Mouse (Mus musculus) hindbrain, embryonic 15.5 days (tissue): ENCODE results near the gene Cdsn. TPM values are rescaled to one million over a fixed set of nuclear protein-coding genes. Genes with fewer than 3 reads are reported as not detected.

Experiments used
- ATAC-seq: fragments of 200-750 bp; cut with Nextera tagmentation; 2 replicates; pipeline ENCODE4 v1.8.0; 2017; ENCODE audit warnings: low read depth, moderate number of reproducible peaks, moderate TSS enrichment; ENCODE audit not compliant: low FRiP score
- H3K27ac ChIP-seq: fragments of 300-500 bp; sonication (generic); replicated peaks from 2 replicates; pipeline ENCODE4 v1.5.1; 2015; ENCODE audit warnings: mild to moderate bottlenecking, inconsistent platforms
- H3K27me3 ChIP-seq: fragments of 300-500 bp; sonication (generic); 2 replicates; pipeline ENCODE4 v1.6.1; 2015; ENCODE audit warnings: control low read depth, inconsistent platforms
- H3K36me3 ChIP-seq: fragments of 300-500 bp; sonication (generic); 2 replicates; pipeline ENCODE4 v1.6.1; 2015; ENCODE audit warnings: control low read depth, inconsistent platforms
- H3K4me1 ChIP-seq: fragments of 300-500 bp; sonication (generic); replicated peaks from 2 replicates; pipeline ENCODE4 v1.6.1; 2015; ENCODE audit warnings: control low read depth, inconsistent platforms
- H3K4me2 ChIP-seq: fragments of 300-500 bp; sonication (generic); 2 replicates; pipeline ENCODE4 v1.6.1; 2015; ENCODE audit warnings: moderate library complexity, mild to moderate bottlenecking, inconsistent platforms
- H3K4me3 ChIP-seq: fragments of 300-500 bp; sonication (generic); 2 replicates; pipeline ENCODE4 v1.5.1; 2015; ENCODE audit warnings: mild to moderate bottlenecking, inconsistent platforms
- H3K9ac ChIP-seq: fragments of 300-500 bp; sonication (generic); 2 replicates; pipeline ENCODE4 v1.6.1; 2015; ENCODE audit warnings: inconsistent platforms
- H3K9me3 ChIP-seq: fragments of 300-500 bp; sonication (generic); 2 replicates; pipeline ENCODE4 v1.6.1; 2016; ENCODE audit warnings: control low read depth, inconsistent platforms
- WGBS: fragments of 180-500 bp; shearing (Covaris S2); methylation state at CpG from one replicate; pipeline ENCODE4 v1.1.7; 2015; 5-methylcytosine and 5-hydroxymethylcytosine counted together
- polyA plus RNA-seq: library from polyadenylated mRNA; unstranded; fragments of >200 nt; fragmentation: Nextera tagmentation; extraction: Ambion mirVana; gene quantifications from 2 replicates; pipeline ENCODE4 v1.2.1, GENCODE M21; 2015

Cdsn gene
- polyA plus RNA-seq, 1 experiment from 2014 or later: 0.14 TPM

- Histone ChIP-seq H3K36me3 (no peaks in the 10 kb centered on the region), H3K27me3 (no peaks in the 10 kb centered on the region), H3K4me3 (no peak overlapping the region), H3K4me1 (peaks cover 13% of the 10 kb centered on the region), H3K27ac (no peak overlapping the region), H3K9me3 (no peaks in the 10 kb centered on the region), H3K9ac (no peak overlapping the region), H3K4me2 (no peak overlapping the region)
- WGBS: 59% methylated on average over 10 of the region's 10 CpGs
- ATAC-seq: no peak
Observed at GRCm38 (mm10) chr17:35539540-35539939, 12.4 kb upstream of the Cdsn start.

GRCm38 (mm10) chr17:35542761-35543411, 9.0 kb upstream of the Cdsn start:
- H3K4me2 ChIP-seq: peak overlapping the region; percentile 23
- no peaks in the 10 kb centered on the region for H3K27me3 ChIP-seq
- 0 out of 2 replicates have a peak overlapping the region, but pooled peaks have one; percentile 20 for H3K27ac ChIP-seq
- WGBS: 71% methylated on average over 15 of the region's 15 CpGs
- no peak overlapping the region for H3K4me3 ChIP-seq
- no peaks in the 10 kb centered on the region for H3K9me3 ChIP-seq
- no peaks in the 10 kb centered on the region for H3K36me3 ChIP-seq
- H3K4me1 ChIP-seq: peaks cover 13% of the 10 kb centered on the region
- no peak for ATAC-seq
- no peak overlapping the region for H3K9ac ChIP-seq

GRCm38 (mm10) chr17:35543412-35543861, 8.5 kb upstream of the Cdsn start:
- H3K4me2 ChIP-seq: peak overlapping the region; percentile 23
- no peaks in the 10 kb centered on the region for H3K27me3 ChIP-seq
- H3K9me3 ChIP-seq: no peaks in the 10 kb centered on the region
- H3K9ac ChIP-seq: no peak overlapping the region
- H3K4me3 ChIP-seq: no peak overlapping the region
- 11% methylated on average over 14 of the region's 14 CpGs for WGBS
- H3K4me1 ChIP-seq: peaks cover 13% of the 10 kb centered on the region
- no peak for ATAC-seq
- H3K27ac ChIP-seq: 0 out of 2 replicates have a peak overlapping the region, but pooled peaks have one; percentile 20
- H3K36me3 ChIP-seq: no peaks in the 10 kb centered on the region

GRCm38 (mm10) chr17:35544001-35544400, 7.9 kb upstream of the Cdsn start:
- Histone ChIP-seq H3K36me3 (no peaks in the 10 kb centered on the region), H3K9me3 (no peaks in the 10 kb centered on the region)

GRCm38 (mm10) chr17:35544680-35545079, 7.2 kb upstream of the Cdsn start:
- H3K9ac ChIP-seq: no peak overlapping the region
- no peak overlapping the region for H3K27ac ChIP-seq
- no peaks in the 10 kb centered on the region for H3K36me3 ChIP-seq
- no peak overlapping the region for H3K4me3 ChIP-seq
- no peaks in the 10 kb centered on the region for H3K9me3 ChIP-seq
- no peak overlapping the region for H3K4me2 ChIP-seq
- no peaks in the 10 kb centered on the region for H3K27me3 ChIP-seq
- 31% methylated on average over 6 of the region's 6 CpGs for WGBS
- peak; percentile 11; the same call in 1 of the 2 replicates for ATAC-seq
- H3K4me1 ChIP-seq: peaks cover 18% of the 10 kb centered on the region

More at GRCm38 (mm10) chr17:35544001-35544400, 7.9 kb upstream of the Cdsn start:
- Histone ChIP-seq H3K4me3 (no peak overlapping the region), H3K9ac (no peak overlapping the region), H3K4me2 (no peak overlapping the region), H3K4me1 (peaks cover 13% of the 10 kb centered on the region), H3K27ac (no peak overlapping the region), H3K27me3 (no peaks in the 10 kb centered on the region)
- 73% methylated on average over 6 of the region's 6 CpGs for WGBS
- ATAC-seq: no peak

GRCm38 (mm10) chr17:35547465-35547864, 4.5 kb upstream of the Cdsn start:
- Histone ChIP-seq H3K27me3 (no peaks in the 10 kb centered on the region), H3K9ac (no peak overlapping the region), H3K4me2 (no peak overlapping the region), H3K9me3 (no peaks in the 10 kb centered on the region), H3K36me3 (no peaks in the 10 kb centered on the region), H3K27ac (no peak overlapping the region), H3K4me1 (peaks cover 20% of the 10 kb centered on the region), H3K4me3 (no peak overlapping the region)
- WGBS: 45% methylated on average over 2 of the region's 2 CpGs
- no peak for ATAC-seq

GRCm38 (mm10) chr17:35548636-35549035, 3.3 kb upstream of the Cdsn start:
- ATAC-seq: no peak
- H3K36me3 ChIP-seq: no peaks in the 10 kb centered on the region
- WGBS: 17% methylated on average over 5 of the region's 5 CpGs
- H3K27me3 ChIP-seq: no peaks in the 10 kb centered on the region
- no peak overlapping the region for H3K27ac ChIP-seq
- H3K9ac ChIP-seq: no peak overlapping the region
- H3K4me1 ChIP-seq: peaks cover 11% of the 10 kb centered on the region
- H3K4me2 ChIP-seq: no peak overlapping the region
- no peaks in the 10 kb centered on the region for H3K9me3 ChIP-seq
- H3K4me3 ChIP-seq: no peak overlapping the region

GRCm38 (mm10) chr17:35549437-35550142, 2.3 kb upstream of the Cdsn start:
- Histone ChIP-seq H3K4me3 (no peak overlapping the region), H3K4me1 (0 out of 2 replicates have a peak, but pooled peaks cover 7% of the 10 kb centered on the region), H3K9me3 (no peaks in the 10 kb centered on the region), H3K9ac (no peak overlapping the region), H3K36me3 (no peaks in the 10 kb centered on the region), H3K27ac (0 out of 2 replicates have a peak overlapping the region, but pooled peaks have one; percentile 38), H3K27me3 (no peaks in the 10 kb centered on the region), H3K4me2 (no peak overlapping the region)
- WGBS: 49% methylated on average over 15 of the region's 15 CpGs
- no peak for ATAC-seq

- WGBS: 96% methylated on average over 4 of the region's 4 CpGs
- no peak for ATAC-seq
- H3K36me3 ChIP-seq: no peaks in the 10 kb centered on the region
- H3K4me2 ChIP-seq: no peak overlapping the region
- H3K9ac ChIP-seq: no peak overlapping the region
- H3K9me3 ChIP-seq: no peaks in the 10 kb centered on the region
- H3K4me3 ChIP-seq: no peak overlapping the region
- H3K27ac ChIP-seq: 0 out of 2 replicates have a peak overlapping the region, but pooled peaks have one; percentile 38
- H3K27me3 ChIP-seq: no peaks in the 10 kb centered on the region
- H3K4me1 ChIP-seq: 0 out of 2 replicates have a peak, but pooled peaks cover 7% of the 10 kb centered on the region
Observed at GRCm38 (mm10) chr17:35550143-35550494, 1.8 kb upstream of the Cdsn start.

- no peaks in the 10 kb centered on the region for H3K36me3 ChIP-seq
- no peak overlapping the region for H3K27ac ChIP-seq
- no peak for ATAC-seq
- H3K4me3 ChIP-seq: no peak overlapping the region
- 0 out of 2 replicates have a peak, but pooled peaks cover 7% of the 10 kb centered on the region for H3K4me1 ChIP-seq
- no peak overlapping the region for H3K4me2 ChIP-seq
- no peaks in the 10 kb centered on the region for H3K9me3 ChIP-seq
- 69% methylated on average over 8 of the region's 8 CpGs for WGBS
- no peak overlapping the region for H3K9ac ChIP-seq
- no peaks in the 10 kb centered on the region for H3K27me3 ChIP-seq
Observed at GRCm38 (mm10) chr17:35550871-35551270, 1.1 kb upstream of the Cdsn start.

- ATAC-seq: no peak
Observed at GRCm38 (mm10) chr17:35554321-35554720, 2.4 kb downstream of the Cdsn start.

GRCm38 (mm10) chr17:35554761-35555397, 3.0 kb downstream of the Cdsn start:
- Histone ChIP-seq H3K9me3 (no peaks in the 10 kb centered on the region), H3K27me3 (no peaks in the 10 kb centered on the region), H3K36me3 (no peaks in the 10 kb centered on the region), H3K4me1 (no peaks in the 10 kb centered on the region), H3K27ac (no peak overlapping the region), H3K9ac (no peak overlapping the region), H3K4me2 (no peak overlapping the region), H3K4me3 (no peak overlapping the region)
- no peak for ATAC-seq
- WGBS: 92% methylated on average over 18 of the region's 18 CpGs

More at GRCm38 (mm10) chr17:35554321-35554720, 2.4 kb downstream of the Cdsn start:
- WGBS: 92% methylated on average over 5 of the region's 5 CpGs
- H3K9me3 ChIP-seq: no peaks in the 10 kb centered on the region
- no peak overlapping the region for H3K4me3 ChIP-seq
- no peak overlapping the region for H3K9ac ChIP-seq
- H3K27me3 ChIP-seq: no peaks in the 10 kb centered on the region
- no peak overlapping the region for H3K27ac ChIP-seq
- H3K4me2 ChIP-seq: no peak overlapping the region
- no peaks in the 10 kb centered on the region for H3K36me3 ChIP-seq
- H3K4me1 ChIP-seq: 0 out of 2 replicates have a peak, but pooled peaks cover 5% of the 10 kb centered on the region
